Mouse (Mus musculus): ENCODE measurements at regions not wholly inside any gene's neighbourhood (a gene's known extent, or its start where the extent isn't known, plus 50 kb on each side); places are given as distances from the start of the nearest gene placed in this dataset.

DNA sequence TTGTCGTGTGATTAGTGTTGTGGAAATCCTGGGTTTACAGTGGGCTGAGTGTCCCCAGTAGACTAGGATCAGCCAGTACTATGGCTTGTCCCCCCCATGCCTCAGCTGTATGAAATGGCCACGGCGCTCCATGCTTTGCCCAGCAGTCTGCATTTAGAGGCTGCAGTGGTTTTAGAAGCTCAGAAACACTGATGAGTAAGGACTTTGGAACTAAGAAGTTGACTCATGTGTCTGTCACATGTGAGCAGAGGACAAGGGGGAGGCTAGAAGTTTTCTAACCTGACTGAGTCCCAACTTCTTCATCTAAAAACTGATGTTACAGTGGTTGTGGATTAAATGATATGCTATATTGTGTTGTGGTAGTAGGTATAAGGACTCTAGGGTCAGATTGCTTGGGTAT lies 371.5 kb downstream of the Bckdhb start:
- no peak for DNase-seq

DNA sequence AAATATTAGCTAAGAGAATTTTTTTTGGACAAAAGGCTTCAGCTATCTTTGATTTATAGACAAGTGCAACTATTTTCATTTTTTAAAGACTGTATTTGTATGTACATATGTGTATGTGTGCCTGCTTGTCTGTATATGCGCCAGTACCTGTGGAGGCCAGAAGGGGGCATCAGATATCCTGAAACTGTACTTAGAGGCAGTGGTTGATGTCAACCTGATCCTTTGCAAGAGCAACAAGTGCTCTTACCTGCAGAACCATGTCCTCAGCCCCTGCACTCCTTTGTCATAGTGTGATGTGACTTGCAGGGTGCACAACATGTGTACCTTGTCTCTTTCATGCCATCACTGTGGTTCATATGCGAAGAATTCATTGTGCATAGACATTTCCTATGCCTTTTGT lies 379.5 kb downstream of the Bckdhb start:
- DNase-seq, result no peak

DNA sequence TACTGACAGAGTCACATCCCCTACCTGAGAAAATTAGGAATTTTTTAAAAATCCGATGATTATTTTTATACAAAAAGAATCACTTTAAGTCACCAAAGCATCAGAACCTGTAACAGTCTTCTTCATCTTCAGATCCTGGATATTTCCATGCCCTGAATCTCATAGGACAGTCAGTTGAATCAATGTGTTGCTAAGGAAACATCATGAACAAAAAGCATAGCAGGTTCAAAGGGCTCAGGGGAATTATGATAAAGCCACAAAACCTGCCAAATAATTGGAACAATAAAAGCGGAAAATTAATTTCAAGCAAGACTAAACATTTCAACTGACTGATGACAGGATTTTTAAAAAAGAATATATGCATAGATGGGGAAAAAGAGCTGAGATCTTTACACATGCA lies 393.9 kb downstream of the Bckdhb start:
- no peak for DNase-seq

DNA sequence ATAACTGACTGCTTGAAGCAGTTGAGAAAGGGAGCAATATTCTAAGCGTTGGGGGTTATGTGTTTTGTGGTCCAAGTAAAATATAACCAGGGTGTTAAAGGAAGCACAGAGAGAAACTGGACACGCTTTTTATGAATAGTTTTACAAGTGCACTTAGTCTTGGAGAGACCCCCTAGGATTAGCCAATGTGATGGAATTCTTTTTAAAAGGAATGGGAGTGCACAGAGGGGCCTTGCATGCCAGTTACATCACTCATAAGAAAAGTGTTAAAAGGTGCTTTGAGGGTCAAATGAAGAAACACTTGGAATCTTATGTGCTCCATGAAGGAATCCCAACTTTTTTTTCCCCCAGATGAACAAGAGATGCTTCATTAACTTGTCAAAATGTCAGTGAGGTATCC lies 394.4 kb downstream of the Bckdhb start:
- DNase-seq, result no peak

DNA sequence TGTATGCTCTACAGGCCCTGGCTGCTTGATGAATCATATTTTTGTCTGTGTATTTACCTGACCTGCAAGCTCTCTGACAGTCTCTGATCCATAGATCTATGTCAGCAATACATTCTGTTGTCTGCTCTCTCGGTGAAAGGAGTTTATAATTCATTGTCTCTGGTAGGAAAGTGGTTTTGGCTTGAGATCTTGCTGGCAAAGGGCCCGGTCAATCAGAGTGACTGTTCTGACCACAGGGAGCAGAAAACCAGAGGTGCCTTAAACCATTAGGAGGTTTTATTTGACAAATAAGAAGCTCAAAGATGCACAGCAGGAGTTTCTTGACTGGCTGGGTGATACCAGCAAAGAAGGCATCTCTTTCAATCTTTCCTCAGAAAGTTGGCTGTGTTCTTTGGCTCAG lies 398.2 kb downstream of the Bckdhb start:
- no peak for DNase-seq

DNA sequence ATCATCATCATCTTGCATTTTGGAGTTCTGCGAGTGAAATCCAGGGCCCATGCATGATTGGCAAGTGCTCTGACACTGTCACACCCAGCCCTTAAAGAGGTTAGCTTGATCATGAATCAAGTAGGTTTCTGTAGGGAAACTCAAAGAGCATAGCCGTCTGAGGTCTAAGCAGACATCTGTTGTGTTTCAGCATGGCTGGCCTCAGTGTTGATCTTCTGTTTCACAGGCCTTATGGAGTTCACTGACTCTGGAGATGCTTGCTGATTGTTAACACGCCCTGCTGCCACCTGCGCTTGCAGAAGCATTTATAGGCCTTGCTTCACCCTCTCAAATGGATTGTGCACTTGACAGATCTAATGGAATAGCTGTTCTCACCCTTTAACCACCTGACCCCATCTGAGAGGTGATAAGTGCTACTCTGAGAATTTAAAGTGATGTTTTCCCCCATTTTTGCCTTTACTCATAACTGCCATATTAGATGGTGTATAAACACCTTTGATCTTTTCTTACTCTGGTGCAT lies 406.2 kb downstream of the Bckdhb start:
- no peak for DNase-seq

DNA sequence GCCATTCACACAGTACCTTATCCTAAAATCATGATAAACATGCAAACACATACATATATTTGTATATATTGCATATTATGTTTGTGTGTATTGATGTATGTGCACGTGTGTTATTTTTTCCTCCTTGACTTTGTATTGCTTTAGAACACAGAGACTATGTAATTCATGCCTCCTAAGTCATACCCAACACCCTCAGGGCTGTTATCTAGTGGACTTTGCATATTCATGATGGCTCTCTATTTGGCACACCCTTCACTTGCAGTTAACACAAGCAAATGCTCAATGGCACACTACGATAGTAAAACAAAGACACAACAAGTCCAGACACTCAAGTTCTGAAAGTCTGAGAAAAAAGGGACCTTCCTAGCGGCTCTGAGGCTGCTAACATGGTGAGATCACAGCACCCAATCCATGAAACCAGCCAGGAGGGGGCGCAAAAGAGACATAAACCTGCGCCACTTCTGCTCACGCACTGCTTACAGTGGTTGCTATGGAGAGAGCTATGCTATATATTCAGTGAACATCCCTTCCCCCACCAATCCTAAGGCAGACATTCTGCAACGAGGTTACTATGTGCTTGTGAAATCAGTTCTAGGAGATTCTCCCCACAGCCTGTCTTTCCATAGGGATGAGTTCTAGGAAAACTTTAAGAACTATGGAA lies 418.6 kb downstream of the Bckdhb start:
- DNase-seq, result peak; percentile 26

DNA sequence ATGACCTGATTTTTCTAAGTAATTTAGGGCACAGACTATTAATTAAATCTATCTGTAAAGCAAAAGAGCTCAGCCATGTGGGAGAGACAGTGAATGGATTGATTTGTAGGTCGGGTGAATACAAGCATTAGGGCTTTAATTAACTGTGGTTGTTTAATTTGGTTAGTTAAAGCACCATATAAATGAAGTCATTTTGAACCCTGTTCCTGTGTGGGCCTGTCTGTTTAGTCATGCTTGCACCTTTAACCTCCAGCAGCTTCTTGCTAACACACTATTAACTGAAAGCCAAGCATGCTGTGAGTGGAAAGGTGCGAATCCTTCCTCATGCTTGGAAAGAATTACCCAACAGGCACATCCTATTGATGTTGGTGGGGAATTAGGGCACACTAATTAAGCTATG lies 425.3 kb downstream of the Bckdhb start:
- DNase-seq, result no peak

DNA sequence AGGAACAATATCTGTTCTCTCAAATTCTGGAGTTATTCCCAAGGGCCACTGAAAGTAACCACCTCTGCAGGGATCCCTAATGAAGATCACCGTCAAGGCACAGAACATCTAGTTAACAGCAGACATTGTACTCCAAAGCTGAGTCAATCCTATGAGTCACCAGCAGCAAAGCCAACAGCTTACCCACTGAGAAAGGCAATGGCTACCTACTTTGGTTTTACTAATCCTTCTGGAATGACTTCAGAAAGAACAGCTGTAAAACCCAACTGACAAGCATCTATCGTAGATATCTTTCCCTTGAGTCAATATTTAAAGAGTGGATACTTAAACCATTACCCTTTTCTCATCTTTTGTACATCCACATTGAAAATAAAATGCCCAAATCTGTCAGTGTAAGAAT lies 429.5 kb downstream of the Bckdhb start:
- DNase-seq, result no peak

DNA sequence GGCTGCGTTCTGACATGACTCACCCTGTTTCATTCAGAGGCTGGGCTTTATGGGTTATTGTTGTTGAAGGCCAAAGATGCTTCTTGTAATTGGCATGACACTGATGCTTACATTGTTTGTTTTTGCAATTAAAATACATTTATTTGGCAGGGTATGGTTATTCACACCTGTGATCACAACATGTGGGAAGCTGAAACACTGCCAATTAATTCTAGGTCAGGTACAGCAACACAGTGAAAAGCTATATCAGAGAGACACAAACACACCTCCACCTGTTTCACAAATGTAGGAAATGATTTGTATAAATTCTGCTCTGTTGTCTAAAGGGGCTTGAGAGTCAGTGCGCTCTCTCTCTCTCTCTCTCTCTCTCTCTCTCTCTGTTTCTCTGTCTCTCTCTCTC lies 431.2 kb downstream of the Bckdhb start:
- no peak for DNase-seq

DNA sequence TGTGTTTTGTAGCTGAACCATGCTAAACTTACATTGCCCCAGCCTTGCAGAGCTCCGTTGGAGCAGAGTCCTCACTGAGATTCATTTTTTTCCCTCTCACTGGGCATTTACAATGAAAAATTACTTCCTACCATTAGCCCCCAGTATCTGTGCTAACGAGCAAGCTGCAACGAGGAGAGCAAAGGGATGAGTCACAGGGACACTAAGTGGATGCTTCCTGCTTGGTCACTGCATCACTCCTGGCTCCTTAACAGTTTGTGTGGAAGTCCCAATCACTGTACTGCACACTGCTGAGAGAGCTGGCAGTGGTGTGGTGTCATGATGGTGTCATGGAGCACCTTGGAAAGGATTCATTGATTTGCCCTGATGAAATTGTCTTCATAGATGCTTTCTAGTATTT lies 434.9 kb downstream of the Bckdhb start:
- DNase-seq, result no peak

DNA sequence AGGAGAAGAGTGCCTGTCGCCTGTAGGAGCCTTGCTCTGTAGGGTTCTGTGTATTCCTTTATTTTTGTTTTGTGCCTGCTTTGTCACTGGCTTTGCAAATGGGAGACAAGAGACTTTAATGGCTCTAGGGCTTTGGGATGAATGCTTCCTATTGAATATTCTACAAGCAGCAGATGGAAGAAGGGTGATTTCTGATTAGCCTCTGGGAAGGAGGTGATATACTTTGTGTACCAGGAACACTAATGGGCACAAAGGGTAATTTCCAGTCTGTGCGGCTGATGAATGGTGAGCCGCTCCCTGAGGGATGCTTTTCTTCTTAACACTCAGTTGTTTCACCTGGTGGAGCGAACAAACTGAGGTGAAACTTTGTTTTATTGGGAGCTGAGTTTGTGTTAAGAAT lies 435.5 kb downstream of the Bckdhb start:
- no peak for DNase-seq

DNA sequence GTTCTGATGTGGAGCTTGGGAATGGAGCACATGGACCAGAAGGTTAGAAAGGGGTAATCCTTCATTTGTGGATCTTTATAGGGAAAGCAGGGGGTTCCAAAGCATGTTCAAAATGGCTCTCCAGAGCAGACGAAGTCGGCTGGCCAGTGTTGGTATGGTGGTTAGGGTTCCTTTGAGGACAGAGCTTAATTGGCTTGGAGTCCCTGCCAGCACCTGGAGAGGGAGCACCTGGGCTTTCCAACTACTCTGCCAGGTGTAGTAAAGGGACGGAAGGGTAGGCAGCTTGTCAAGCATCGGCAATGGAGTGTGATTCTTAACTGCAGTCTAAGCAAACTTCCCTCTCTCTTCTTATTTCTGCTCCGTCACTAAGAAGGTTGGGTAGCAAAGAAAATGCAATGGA lies 438.5 kb downstream of the Bckdhb start:
- peak; percentile 23 for DNase-seq

DNA sequence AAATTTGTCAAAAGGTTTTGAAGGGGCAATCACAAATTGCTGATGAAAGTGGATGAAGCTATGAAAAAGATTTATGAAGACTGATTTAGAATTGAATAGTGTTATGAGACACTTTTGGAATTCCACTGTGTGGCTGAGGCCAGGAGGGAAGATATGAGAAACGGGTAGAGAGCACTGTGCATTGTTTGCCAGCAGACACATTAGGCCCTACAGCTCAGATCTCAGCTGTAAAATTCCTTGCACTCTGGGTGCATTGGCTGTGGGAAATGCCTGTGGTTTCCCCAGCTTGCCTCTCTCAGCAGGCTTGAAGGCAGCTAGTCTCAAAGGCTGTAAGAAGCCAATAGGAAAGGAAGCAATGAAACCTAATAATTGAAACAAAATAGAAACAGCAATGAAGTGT lies 444.3 kb downstream of the Bckdhb start:
- DNase-seq, result no peak

DNA sequence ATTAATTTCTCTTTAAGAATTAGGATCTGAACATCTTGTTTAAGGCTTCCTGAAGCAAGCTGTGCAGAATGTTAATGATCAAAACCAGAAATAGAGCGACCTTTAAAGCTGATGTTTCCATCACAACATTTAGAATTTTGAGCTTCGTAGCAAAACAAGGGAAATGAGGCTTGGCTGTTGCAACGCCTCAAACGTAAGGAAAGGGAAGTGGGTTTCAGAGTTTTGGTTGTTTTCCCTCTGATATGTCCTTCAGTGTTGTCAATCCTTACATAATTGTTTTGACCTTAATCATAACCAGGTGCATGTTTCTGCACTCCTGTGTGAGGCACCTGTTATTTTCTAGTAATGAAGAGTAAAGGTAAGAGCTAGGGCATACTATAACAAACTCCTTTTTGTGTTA lies 445.3 kb downstream of the Bckdhb start:
- DNase-seq, result no peak

DNA sequence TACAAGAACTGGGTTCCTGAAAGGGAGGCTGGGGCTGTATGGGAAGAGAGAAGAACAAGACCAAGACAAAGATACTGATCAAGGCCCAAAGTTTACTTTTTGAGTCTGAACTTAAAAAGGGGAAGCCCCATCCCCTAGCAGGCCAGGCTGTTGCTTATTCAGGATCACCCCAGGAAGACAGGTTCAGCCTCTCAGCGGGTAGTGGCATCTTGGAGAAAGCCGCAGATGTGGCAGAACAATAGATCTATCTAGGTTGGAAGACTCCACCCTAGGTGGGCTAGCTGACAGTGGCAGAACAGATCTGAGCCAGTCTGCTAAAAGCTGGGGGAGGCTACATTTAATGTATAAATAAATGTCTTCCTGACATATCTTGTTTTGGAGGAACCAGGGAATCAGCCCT lies 450.8 kb downstream of the Bckdhb start:
- no peak for DNase-seq

DNA sequence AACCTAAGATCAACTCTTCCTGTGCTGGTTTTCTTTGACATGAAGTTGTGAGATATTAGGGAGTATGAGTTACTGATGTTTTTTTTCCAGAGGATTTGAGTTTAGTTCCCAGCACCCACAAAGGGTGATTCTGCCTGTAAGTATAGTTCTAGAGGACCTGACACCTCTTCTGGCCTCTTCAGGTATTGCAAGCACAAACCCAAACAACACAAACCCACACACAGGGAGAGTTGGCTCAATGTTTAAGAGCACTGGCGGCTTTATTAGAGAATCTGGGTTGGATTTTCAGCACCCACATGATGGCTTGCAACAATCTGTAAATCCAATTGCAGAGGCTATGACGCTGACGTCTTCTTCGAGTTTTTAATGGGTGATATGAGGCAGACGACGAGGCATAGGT lies 451.7 kb downstream of the Bckdhb start:
- no peak for DNase-seq

DNA sequence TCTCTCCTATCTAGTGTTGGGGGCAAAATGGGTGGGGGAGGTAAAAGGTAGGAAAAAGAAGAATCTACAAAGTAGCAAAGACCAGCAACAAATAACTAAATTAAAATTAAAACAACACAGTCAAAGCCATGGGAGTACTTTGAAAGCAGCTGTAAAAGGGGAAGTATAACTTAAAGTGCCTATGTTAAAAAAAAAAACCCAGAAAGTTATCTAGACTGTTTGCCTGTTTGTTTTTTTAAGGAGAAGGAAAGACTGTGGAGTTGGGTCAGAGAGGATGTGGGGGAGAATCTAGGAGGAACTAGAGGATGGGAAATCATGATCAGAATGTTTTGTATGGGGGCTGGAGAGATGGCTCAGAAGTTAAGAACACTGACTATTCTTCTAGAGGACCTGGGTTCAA lies 457.0 kb downstream of the Bckdhb start:
- no peak for DNase-seq

DNA sequence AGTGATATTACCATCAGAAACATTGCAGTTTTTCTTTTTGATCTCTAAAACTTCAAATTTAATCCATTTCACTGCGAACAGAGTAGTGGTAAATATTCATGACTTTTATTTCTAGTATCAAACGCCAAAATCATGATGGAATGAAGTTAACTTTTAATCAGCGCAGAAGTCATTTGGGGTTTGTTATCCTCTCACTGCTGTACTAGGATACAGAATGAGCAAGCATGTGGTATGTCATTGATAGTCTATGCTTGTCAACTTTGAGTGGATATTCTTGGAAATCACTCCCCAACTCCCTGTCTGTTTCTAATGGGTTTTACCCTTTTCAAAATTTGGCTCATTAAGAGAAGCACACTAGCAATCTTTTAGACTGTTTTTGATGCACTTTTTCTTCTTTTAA lies 464.9 kb downstream of the Bckdhb start:
- DNase-seq, result no peak

DNA sequence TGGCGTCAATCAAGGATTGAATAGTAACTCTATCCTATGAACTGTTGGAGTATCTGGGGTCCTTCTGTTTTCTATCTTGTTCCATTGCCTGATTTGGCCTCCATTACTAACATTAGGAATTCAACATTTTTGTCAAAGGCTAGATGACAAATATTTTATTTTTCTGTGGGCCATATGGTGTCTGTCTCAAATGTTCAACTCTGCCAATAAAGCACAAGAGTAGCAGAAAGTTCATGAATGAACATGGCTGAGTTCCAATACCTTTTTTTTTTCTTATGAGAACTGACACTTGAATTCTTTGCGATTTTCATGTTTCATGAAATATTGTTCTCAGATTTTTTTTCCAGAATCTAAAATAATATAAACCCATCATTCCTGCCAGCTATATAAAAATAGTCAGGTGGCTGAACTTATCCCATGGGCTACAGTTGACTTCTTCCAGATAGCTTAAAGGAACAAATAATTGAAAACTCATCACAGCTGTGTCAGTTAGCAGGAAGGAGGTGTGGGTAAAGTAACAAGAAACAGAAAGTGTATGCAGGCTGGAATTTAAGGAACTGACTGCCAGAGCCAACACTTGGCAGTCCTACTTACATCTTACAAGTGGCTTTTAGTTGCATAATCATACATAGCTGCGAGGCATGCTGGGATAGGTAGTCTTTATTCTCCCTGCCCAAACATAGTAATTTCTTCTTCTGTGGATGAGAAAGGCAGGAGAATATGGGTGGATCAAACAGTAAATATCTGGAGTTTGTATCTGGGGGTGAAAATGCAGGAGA lies 469.8 kb downstream of the Bckdhb start:
- DNase-seq, result no peak

DNA sequence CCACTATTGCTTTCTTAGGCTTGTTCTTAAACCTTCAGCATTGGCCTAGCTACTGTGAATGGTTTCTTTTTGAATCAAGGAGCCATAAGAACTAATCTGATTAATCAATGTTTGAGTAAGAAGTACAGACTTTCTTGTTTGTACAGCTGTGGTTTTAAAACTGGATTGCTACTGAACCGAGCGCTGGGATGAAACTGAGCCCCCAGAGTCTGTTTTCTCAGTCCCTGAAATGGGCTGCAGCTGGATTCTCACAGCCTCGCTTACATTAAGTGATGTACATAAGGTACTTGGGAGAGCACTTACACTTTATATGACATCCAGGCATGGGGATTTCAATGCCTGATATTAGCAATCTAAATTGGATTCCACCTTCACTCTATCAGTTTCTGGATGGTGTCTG lies 474.5 kb downstream of the Bckdhb start:
- no peak for DNase-seq

DNA sequence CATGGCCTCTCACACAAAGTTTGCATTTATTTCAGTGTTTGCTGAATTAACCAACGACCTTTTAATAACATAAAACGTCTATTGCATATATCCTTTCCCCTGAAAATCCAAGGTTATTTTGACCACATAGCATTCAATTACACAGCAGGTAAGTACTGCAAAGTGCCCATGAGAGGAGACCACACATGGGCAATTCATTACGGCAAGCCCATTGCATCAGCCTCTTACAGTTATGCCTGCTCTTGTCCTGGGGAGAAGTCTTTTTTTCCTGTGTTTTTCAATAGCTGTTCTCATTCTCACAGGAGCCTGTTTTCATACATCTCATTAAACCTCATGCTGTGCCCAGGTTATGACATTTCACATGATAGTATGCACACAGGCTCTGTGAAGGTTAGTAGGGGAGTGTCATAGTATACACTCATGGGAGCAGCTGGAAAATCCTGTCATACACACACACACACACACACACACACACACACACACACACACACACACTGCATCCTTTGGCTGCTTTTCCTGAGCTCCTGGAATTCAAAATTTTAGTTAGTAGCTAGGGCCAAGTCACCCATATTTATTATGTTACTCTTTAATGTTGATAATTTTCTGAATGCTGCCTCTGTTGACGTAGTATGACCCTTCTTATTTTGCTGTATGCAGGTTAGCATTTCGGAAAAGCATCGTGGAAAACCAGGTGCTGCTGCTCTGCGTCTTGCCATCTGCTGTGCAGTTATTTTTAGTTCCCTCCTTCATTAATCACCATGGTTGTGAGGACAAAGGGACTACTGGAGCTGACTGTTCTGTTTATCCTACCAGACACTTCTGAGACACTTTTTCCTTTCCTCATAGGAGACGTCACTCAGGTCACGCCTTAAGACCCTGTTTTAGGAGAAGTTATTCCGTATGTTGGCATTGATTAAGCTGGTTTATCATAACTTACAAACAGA lies 483.6 kb downstream of the Bckdhb start:
- DNase-seq, result peak; percentile 55
